Mouse (Mus musculus) layer of hippocampus, adult 9-10 months (tissue): ENCODE results near the gene Mrtfa.
"Not testable (repeated sequence)": the region's sequence is repeated elsewhere in the genome, so short reads cannot be mapped to it uniquely, and the experiment has no call there.

Experiments used
- DNase-seq: peaks from one replicate; pipeline ENCODE4 v3.0.0; 2022; ENCODE audit warnings: low spot score

Mrtfa gene

GRCm38 (mm10) chr15:81190630-81191178 is at the start of gene Mrtfa:
TSS of gene Mrtfa (minus strand) at chr15:81190757.
- peak; percentile 98 for DNase-seq

- no peak for DNase-seq
Measured at GRCm38 (mm10) chr15:81239794-81240343, 49.3 kb upstream of the Mrtfa start.

GRCm38 (mm10) chr15:81239261-81239660 is 48.7 kb upstream of the Mrtfa start:
- no peak for DNase-seq

GRCm38 (mm10) chr15:81237471-81237870 is 46.9 kb upstream of the Mrtfa start:
- DNase-seq = no peak

- DNase-seq = no peak
Measured at GRCm38 (mm10) chr15:81236062-81236461, 45.5 kb upstream of the Mrtfa start.

GRCm38 (mm10) chr15:81235086-81235920 is 44.7 kb upstream of the Mrtfa start, which contains the start of gene Mchr1:
TSS of gene Mchr1 (plus strand) at chr15:81235499.
- no peak for DNase-seq

GRCm38 (mm10) chr15:81231325-81231724 is 40.8 kb upstream of the Mrtfa start:
- no peak for DNase-seq

GRCm38 (mm10) chr15:81229791-81230190 is 39.2 kb upstream of the Mrtfa start:
- DNase-seq = no peak

- DNase-seq = no peak
Measured at GRCm38 (mm10) chr15:81228258-81228657, 37.7 kb upstream of the Mrtfa start.

GRCm38 (mm10) chr15:81227275-81227674 is 36.7 kb upstream of the Mrtfa start:
- no peak for DNase-seq

- DNase-seq = no peak
Measured at GRCm38 (mm10) chr15:81226796-81227195, 36.2 kb upstream of the Mrtfa start.

GRCm38 (mm10) chr15:81225732-81226131 is 35.2 kb upstream of the Mrtfa start:
- no peak for DNase-seq

GRCm38 (mm10) chr15:81225016-81225415 is 34.5 kb upstream of the Mrtfa start:
- no peak for DNase-seq

- DNase-seq = no peak
Measured at GRCm38 (mm10) chr15:81221446-81221845, 30.9 kb upstream of the Mrtfa start.

GRCm38 (mm10) chr15:81220051-81220450 is 29.5 kb upstream of the Mrtfa start:
- not testable (repeated sequence) for DNase-seq

GRCm38 (mm10) chr15:81219054-81219453 is 28.5 kb upstream of the Mrtfa start:
- no peak for DNase-seq

- DNase-seq = no peak
Measured at GRCm38 (mm10) chr15:81216906-81217653, 26.5 kb upstream of the Mrtfa start.

- no peak for DNase-seq
Measured at GRCm38 (mm10) chr15:81212976-81213375, 22.4 kb upstream of the Mrtfa start.

GRCm38 (mm10) chr15:81210496-81210895 is 19.9 kb upstream of the Mrtfa start:
- no peak for DNase-seq

- DNase-seq = no peak
Measured at GRCm38 (mm10) chr15:81202462-81202861, 11.9 kb upstream of the Mrtfa start.

- peak; percentile 42 for DNase-seq
Measured at GRCm38 (mm10) chr15:81199372-81199959, 8.9 kb upstream of the Mrtfa start.

- DNase-seq = no peak
Measured at GRCm38 (mm10) chr15:81198447-81198846, 7.9 kb upstream of the Mrtfa start.
